Mouse (Mus musculus): ENCODE data around the gene Ppp1r12c.

Gene Ppp1r12c

GRCm38 (mm10) chr7:4515853-4516252, 14.4 kb upstream of the Ppp1r12c start:
- no peak for DNase-seq

GRCm38 (mm10) chr7:4513829-4514712, 12.6 kb upstream of the Ppp1r12c start:
- no peak for DNase-seq

- no peak for DNase-seq
Observed at GRCm38 (mm10) chr7:4513236-4513635, 11.8 kb upstream of the Ppp1r12c start.

- no peak for DNase-seq
Observed at GRCm38 (mm10) chr7:4511489-4512224, 10.2 kb upstream of the Ppp1r12c start.

- DNase-seq = peak; percentile 47
Observed at GRCm38 (mm10) chr7:4509863-4510608, 8.6 kb upstream of the Ppp1r12c start.

- no peak for DNase-seq
Observed at GRCm38 (mm10) chr7:4508739-4509116, 7.2 kb upstream of the Ppp1r12c start.

- no peak for DNase-seq
Observed at GRCm38 (mm10) chr7:4508062-4508738, 6.7 kb upstream of the Ppp1r12c start.

GRCm38 (mm10) chr7:4507220-4507619, 5.7 kb upstream of the Ppp1r12c start:
- no peak for DNase-seq

GRCm38 (mm10) chr7:4504646-4505435, 3.4 kb upstream of the Ppp1r12c start:
- DNase-seq = no peak

GRCm38 (mm10) chr7:4503858-4504257, 2.4 kb upstream of the Ppp1r12c start:
- DNase-seq = no peak

- DNase-seq = no peak
Observed at GRCm38 (mm10) chr7:4503100-4503499, 1.6 kb upstream of the Ppp1r12c start.

GRCm38 (mm10) chr7:4502421-4503090, 1.1 kb upstream of the Ppp1r12c start:
- no peak for DNase-seq

GRCm38 (mm10) chr7:4500892-4501471, 498 bp downstream of the Ppp1r12c start:
- DNase-seq = peak; percentile 61

- DNase-seq = no peak
Observed at GRCm38 (mm10) chr7:4499034-4499433, 2.4 kb downstream of the Ppp1r12c start.

GRCm38 (mm10) chr7:4498251-4498650, 3.2 kb downstream of the Ppp1r12c start:
- no peak for DNase-seq

- no peak for DNase-seq
Observed at GRCm38 (mm10) chr7:4497271-4497903, 4.1 kb downstream of the Ppp1r12c start.

GRCm38 (mm10) chr7:4496468-4496867, 5.0 kb downstream of the Ppp1r12c start:
- no peak for DNase-seq

- no peak for DNase-seq
Observed at GRCm38 (mm10) chr7:4493991-4494390, 7.5 kb downstream of the Ppp1r12c start.

GRCm38 (mm10) chr7:4492284-4493224, 8.9 kb downstream of the Ppp1r12c start:
- DNase-seq = no peak
